Mouse (Mus musculus) testis, postnatal 10 days (tissue): ENCODE measurements around the gene Supt4a.

ENCODE experiments used
- DNase-seq: peaks from one replicate; pipeline ENCODE4 v3.0.0; 2021; ENCODE audit warnings: low spot score

Supt4a gene

DNA sequence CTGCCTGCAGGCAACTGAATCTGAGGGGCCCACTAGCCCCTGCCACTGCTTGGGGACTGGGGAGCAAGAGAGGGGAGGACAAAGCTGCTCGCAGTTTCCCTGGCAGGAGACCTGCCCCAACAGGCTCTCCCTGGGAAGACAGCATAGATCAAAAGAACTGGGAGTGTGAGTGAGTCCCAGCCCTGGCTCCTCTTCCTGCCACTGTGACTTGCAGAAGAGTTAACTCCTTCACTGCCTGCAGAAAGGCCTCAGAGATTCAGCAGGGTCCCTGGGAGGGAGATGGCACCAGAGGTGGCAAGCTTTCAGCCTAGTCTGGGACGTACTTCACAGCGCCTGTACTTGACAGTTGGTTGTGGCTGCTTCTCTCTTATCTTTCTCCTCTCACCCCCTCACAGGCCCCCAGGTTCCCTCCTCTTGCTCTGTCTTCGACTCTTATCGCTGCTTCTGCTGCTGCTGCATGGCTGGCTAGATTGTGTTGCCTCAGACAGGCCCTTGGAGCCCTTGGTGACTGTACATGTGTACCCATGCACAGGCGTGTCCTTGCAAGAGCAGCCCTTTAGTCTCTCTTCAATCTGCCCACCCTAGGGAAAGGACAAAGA is 11.3 kb upstream of the Supt4a start:
- DNase-seq, result no peak

DNA sequence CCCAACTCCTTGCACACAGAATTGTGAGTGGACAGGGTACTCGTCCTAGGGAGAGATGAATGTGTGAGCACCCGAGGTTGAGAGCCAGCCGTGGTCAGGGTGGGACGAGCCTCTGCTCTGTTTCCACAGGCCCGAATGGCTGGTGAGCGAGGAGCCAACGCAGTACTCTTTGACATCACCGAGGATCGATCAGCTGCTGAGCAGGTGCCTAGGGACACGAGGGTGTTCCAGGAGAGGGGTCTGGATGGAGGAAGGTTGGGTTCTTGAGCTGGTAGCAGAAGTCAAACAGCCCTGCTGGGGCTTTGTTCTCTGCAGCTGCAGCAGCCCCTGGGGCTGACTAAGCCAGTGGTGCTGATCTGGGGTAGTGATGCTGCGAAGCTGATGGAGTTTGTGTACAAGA is 10.3 kb upstream of the Supt4a start:
- no peak for DNase-seq

DNA sequence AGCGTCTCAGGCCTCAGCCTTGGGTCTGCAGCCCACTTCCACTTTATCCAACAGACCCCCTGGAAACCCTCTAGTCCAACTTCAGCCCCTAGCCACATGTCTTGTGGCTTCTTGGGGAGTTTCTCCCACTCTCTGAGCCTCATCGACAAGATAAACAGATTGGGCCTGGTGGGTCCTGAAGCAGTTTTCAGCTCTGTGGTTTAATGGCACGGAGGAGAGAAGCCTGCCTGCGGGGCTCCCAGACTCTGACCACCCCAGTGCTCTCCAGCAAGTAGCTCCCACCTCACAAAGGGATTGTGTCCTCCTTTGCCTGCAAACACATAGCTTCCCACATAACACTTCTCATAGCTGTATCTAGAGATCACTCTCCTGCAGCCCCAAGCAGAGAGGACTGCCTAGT is 9.9 kb upstream of the Supt4a start:
- DNase-seq, result no peak

DNA sequence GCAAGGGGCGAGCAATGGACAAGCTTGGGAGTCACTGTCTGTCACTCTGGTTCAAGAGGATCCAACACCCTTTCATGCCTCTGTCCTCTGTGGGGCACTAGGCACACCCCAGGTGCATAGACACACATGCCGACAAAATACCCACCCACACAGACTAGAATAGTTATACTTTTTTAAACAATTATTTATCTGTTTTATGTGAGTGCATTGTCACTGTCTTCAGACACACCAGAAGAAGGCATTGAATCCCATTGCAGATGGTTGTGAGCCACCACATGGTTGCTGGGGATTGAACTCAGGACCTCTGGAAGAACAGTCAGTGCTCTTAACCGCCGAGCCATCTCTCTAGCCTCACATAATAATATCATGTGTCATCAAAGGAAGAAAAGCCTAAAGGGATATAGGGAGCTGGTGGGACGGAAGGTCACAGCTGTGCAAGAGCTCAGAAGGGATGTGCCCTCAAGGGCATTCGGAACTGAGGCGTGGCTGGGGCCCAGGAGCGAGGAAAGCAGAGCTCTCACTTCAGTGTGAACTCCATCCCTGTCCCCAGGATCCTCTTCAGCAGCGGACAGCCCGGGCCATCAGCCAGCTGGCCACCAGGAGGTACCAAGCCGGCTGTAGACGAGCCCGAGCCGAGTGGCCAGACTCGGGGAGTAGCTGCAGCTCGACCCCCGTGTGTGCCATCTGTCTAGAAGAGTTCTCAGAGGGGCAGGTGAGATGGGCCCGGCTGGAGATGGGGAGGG is 8.3 kb upstream of the Supt4a start:
- DNase-seq, result no peak

DNA sequence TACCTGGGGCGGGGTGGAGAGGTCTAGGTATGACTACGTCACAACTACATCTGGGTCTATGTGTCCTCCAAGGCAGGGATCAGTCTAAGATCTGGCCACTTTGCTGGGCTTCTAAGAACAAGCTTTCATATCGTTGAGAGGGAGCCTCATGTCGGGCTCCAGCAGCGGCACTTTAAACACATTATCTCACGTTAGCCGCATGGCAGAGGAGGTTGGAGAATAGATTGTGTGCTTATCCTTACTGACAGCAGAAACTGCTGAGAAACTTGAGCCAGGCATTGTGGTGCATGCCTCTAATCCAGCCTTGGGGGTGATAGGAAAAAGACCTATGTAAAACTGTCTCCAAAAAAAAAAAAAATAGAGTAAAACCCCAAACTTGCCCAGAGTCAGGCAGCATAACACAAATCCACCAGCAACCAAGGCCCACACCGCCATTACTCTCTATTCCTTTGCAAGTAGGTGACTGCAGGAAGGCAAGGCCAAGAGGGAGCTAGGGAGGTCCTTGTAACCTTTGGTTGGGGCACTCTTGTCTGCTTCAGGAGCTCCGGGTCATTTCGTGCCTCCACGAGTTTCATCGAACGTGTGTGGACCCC is 7.7 kb upstream of the Supt4a start:
- no peak for DNase-seq

DNA sequence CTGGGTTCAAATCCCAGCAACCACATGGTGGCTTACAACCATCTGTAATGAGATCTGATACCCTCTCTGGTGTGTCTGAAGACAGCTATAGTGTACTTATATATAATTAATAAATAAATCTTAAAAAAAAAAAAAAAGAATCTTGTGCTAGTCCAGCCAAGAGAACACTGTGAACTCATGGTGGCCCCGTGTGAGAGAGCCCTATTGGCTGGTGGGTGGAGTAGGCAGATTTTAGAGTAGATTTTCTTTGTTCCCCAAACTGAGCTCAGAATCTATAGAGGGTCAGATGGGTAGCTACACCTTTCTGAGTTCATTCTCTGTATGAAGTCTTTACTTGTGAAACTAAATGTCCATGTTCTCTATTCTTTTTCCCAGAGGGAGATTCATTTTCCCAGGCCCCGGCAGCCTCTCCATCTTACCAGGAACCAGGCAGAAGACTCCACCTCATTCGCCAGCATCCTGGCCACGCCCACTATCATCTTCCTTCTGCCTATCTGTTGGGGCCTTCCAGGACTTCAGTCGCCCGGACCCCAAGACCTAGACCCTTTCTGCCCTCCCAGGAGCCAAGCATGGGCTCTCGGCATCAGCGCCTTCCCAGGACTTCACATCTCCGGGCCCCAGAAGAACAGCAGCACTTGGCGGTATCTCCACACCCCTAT is 6.6 kb upstream of the Supt4a start:
- no peak for DNase-seq

DNA sequence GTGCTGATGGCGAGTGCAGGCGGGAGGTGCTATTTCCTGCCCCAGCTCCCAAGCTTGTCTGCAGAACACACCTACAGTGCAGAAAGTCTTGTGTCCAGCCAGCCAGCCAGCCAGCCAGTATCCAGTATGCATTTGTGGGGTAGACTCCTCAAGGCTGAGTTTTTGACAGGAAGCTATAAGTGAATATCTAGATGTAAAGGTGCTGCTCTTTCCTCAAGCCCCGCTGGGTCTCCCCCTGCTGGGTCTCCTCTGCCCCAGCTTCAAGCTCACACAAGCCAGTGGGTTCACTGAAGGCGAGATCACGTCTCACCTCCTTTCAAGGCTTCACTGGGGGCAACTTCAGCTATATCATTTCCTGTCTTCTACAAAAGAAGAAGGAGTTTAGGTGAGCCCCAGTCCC is 3.0 kb upstream of the Supt4a start:
- no peak for DNase-seq

DNA sequence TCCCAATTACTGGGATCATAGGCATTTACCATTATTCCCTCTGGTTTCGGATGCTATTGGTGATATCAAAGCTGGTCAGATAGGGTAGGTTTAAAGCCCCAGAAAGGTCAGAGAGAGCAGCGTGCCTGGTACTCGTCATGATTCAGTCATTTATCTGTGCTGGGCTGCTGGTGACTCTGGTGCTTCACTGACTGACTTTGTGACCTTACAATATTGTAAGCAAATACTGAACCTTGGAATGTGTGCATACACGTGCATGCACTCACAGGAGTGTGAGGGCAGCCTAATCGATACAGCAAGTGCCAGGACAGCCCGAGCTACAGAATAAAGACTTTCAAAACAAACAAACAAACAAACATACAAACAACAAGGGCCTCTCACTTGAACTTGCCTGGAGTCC is 1.7 kb upstream of the Supt4a start:
- no peak for DNase-seq

DNA sequence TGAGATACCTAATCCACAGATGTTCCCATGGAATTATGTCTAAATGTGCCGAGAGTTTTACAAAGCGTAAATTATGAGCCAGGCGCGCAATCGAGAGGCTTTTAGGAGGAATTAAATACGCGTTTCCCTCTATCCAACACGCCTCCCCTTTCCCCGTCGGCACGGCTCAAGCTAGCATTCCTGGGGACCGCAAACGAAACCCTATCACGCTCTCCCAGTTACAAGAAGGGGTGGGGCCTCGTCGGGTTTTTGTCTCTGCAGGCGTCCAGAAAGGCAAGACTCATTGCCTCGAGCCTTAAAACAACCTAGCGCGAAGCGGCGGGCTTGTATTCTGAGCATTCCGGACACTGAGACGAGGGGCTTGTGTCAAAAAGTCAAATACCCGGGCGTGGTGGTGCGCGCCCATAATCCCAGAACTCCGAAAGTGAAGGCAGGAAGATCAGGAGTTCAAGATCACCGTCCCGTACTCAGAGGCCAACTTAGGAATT is 661 bp upstream of the Supt4a start:
- DNase-seq, result peak; percentile 75

DNA sequence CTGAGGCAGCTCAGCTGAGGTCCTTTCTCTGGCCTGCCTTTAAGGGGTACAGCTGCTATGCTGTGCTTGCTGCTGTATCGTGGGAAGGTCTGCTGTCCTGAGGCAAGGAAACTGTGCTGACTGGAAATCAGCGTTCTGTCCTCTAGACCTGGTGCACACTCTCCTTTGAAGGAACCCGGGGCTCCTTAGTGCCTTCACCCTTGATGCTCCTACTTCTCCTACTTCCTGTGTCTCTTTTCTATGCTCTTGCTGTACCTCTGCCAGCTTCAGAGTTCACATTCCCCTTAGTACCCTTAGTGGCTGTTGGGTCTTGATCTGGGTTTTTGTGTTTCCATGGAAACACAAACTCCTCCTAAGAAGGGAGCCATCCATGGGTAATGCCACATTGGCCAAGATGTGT is 6.3 kb downstream of the Supt4a start:
- no peak for DNase-seq

DNA sequence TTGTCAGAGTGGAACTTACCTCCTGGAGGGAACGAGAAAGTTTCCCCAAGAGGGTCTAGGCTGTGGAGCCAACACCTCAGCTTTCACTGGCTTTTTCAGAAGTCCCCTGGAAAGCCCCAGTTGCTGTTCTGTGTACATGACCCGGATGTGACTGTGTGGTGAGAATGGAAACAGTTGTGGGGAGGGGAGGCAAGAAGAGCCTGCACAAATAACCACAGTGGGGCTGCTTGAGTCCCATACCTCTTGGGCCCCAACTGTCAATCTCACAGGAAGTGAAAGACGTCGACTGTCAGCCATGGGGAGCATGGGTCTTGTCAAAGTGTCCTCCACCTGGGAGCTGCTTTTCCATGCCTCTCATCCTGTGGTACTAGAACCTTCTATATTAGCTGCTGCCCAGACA is 7.6 kb downstream of the Supt4a start:
- no peak for DNase-seq

DNA sequence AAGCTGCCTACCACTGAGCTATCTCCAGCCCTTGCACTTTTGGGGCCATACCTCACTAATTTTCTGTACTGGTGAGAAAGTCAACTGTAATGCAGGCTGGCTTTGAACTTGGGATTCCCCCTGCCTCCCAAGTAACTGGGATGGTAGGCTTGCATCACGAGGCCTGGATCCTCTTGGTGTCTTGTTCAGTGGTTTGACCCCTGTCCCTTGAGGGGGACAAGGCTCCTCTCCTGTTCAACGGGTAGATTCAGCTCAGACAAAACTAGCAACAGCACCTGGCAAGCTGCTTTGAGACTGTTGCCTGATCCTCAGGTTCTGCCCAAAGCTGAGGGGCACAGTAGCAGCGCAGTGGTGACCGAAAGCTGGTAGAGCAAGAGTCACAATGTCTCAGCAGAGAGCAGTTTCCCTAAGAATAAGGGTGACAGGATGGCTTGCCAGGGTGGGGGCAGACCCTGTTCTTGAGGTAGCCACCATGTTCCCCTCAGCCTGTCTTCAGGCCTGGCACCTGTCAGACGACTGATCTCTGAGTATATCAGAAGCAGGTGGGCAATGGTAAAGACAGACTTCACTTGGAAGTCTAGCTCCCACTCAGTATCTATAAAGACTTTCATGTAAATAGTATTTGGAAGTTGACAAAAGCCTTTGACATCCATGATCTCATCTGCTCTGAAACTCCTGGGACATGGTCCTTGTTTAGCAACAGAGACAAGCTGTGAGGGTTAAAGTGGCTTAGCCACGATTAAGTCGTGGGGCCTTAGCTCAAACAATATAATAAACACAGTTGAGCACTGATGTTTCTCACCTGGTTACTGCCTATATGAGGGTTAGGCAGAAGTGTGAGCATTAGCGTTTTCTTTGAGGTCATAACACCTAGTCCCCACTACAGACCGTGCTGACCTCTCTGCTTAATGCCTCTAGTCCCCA is 8.5 kb downstream of the Supt4a start:
- no peak for DNase-seq

DNA sequence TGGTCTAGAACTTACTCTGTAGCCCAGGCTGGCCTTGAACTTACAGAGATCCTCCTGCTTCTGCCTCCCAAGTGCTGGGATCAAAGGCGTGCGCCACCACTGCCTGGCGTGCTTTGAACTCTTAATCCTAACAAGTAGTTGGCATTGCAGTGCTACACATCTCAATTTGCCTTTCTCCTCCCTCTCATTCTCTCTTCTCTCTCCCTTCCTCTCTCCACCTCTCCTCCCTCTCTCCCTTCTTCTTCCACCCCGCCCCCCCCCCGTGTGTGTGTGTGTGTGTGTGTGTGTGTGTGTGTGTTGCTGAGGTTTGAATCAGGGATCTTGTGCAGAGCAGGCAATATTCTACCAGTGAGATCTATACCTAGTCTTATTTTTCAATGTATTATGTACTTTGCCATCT is 10.0 kb downstream of the Supt4a start:
- DNase-seq, result no peak

DNA sequence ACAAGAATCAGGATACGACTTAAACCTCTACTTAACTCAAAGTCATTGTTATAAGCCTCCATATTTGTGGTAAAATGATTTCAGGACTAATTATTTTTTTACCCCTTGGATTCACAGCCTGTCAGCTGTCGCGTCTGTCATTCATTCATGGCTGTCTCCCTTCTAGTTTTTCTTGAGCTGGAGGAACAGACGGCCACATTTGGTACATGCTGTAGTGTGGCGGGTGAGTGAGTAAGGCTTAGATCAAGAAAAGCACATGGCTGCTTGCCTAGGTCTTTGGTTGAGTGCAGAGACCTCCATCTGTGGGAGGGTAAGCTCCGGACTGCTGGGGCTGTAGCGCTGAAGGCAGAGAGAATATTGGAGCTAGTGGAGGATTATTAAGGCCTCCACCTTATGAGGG is 10.4 kb downstream of the Supt4a start:
- no peak for DNase-seq

DNA sequence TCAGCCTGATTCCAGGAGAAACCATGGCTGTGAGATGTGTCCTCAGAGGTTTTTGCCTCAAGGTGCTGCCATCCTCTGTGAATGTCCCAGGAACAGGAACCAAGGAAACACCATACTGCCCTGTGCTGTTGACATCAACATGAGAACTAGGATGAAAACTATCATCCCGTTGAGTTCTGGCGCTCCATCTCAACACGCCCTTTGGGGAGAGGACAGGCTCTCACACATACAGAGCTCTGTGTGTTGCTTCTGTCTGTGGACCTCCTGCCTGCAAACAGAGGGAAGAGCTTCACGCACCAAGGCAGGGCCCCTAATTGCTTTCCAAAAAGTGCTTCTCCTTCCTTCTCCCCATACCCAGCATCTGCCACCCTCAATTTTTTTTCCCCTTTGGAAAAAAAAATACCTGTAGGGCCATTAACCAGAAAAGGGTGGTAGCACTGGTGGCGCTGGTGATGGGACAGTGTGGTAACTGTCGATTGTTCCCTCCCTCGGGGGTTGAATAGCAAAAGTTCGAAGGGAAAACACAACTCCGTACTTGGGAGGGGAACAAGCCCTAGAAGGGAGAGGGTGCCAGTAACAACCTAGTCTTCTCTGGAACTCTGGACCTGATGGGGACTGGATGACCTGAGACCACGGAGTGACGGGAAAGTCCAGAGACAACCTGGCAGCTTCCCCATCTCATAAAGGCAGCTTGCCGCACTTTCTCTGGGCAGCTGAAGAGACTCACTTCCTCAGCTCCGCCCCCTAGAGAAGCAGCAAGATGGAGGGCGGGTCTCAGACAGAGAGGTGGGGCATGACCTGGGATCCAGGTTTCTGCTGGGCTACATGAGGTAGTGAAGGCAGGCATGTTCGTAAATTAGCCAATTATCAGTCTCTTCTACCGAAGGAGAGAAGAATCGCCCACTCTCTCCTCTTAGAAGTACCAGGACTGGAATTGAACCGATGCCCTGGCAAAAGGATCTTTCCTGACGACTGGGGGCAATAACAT is 11.1 kb downstream of the Supt4a start:
- DNase-seq, result no peak

DNA sequence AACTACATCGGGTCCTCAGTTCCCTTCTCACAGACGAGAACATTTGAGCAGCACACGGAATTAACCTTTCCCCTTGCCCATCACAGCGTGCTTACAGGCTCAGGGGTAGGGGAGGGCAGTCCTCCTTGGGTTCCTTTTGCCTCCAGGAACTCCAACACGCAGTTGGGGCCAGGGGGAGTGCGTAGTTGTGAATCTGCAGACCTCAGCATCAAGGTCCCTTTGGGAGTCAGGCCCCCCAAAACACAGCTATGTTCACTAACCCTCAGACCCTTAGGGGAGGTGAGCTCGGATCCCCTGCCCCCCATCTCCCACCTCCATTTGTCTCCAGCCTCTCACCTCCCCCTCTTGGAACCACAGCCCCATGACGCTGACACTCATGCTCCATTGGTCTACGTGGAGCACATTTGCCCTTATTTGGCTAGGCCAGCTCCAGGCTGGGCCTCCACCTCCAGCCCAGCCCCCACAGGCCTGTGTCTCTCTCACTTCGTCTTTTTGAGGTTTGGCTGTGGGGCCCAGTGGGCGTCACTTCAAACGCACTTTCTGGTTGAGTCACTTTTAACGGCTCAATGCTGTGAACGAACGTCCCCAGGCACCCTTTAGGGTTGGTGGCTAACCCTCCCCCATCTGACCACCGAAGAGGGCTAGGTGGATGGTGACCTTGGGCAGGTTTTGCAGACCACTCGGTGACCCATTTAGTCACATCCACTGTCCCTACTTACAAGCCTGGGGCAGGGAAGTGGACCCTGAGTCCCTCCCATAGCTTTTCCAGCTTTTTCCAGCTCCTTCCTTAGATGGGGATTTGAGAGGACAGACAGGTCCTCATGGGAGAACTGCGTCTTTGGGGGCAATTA is 12.1 kb downstream of the Supt4a start:
- no peak for DNase-seq

DNA sequence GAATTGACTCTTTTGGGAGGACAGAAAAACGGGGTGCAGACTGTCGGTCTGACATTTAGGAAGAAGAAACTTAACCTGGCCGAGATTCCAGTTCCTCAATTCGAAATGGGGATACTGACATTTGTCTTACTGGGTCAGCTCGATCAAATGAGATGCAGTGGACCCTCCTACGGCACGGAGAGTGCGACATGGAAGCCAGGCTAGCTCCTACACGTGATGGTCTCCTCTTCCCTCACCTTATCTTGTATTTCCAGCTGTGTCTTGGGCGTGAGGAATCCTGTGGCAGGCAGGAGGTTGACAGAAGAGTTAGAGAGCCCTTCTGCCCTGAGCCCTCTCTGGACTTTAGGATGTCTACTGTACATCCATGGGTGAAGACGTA is 12.7 kb downstream of the Supt4a start:
- DNase-seq, result no peak

DNA sequence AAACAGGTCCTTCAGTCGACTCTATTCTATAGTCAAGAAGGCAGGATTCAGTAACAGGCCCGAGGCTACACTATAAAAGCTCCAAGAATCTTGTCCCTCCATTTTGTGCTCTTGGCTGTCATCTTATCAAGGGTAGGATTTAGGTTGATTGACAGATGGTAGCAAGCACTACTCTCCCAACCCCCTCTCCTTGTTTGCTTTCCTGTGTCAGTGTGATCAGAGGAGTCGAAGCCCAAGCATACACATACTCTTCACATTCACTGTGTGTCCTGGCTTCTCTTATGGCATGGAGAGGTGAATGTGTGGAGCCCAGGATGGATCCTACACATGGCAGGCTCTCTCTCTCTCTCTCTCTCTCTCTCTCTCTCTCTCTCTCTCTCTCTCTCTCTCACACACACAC is 13.2 kb downstream of the Supt4a start:
- no peak for DNase-seq

DNA sequence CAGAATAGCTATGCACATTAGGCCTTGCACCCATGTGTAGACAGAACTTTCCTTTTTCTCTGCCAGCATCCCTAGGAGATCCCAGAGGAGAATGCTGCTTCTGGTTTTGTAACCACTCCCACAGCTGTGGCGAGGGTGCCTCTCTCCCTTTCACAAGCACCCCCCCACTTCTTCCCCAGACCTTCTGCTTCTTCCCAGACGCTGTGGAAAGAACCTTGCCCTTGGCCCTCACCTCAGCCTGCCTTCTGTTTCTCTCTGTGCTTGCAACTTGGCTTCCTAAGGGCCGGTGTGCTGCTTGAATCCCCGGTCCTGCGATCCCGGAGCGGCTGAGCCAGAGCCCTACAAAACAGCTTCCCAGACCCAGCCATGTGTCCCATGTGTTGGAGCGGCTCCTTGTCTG is 13.7 kb downstream of the Supt4a start:
- DNase-seq, result no peak

DNA sequence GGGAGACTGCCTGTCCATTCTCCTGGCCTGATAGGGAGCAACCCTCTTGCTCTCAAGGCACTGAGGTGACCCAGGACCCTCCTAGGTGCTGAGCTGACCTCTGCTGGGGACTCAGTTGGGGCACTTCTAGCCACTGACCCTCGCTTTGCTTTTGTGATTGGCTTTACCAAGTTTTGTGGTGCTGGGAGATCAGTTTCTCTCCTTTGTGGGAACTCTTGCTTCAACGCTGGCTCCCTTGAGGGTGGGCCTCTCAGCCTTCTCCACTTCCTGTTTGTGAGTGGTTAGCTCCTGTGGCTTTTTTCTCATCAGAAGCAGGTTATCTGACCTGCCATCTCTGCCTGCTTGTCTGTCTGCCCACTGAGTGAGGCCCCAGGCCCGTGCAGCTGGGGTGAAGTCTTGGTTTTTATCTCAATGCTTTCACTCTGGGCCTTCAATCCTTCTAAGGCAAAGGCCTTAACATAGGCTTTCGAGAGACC is 14.2 kb downstream of the Supt4a start:
- no peak for DNase-seq
